Mouse (Mus musculus) brain, embryonic 14.5 days (tissue): ENCODE results near the gene Dqx1. TPM values are rescaled to one million over a fixed set of nuclear protein-coding genes. Genes with fewer than 3 reads are reported as not detected.

Experiments used
- DNase-seq: peaks from one replicate; pipeline ENCODE4 v3.0.0-alpha.2; 2011; ENCODE audit warnings: low read depth
- CTCF ChIP-seq: fragments of 200-500 bp; IDR thresholded peaks from 2 replicates; pipeline ENCODE4 v1.5.1; 2012; ENCODE audit warnings: inconsistent platforms, mild to moderate bottlenecking, moderate library complexity, borderline replicate concordance; ENCODE audit not compliant: insufficient read depth, insufficient read length; ENCODE audit errors: extremely low read depth
- POLR2A ChIP-seq: fragments of 200-500 bp; IDR thresholded peaks from 2 replicates; pipeline ENCODE4 v1.6.1; 2012; ENCODE audit warnings: mild to moderate bottlenecking, inconsistent platforms, borderline replicate concordance; ENCODE audit not compliant: poor library complexity, insufficient read depth, insufficient read length, severe bottlenecking; ENCODE audit errors: extremely low read depth
- polyA plus RNA-seq: library from polyadenylated mRNA; depleted of rRNA; stranded (reverse); fragments of >200 nt; gene quantifications from 2 replicates; pipeline ENCODE4 v1.2.3, GENCODE M21; 2012

The Dqx1 gene
- polyA plus RNA-seq, 1 experiment, result 1.0 TPM

GRCm38 (mm10) chr6:83069488-83070246, 12.0 kb downstream of the Dqx1 start:
- DNase-seq, result no peak
- TF ChIP-seq POLR2A (no peak), CTCF (no peak)

- no peak for DNase-seq
Observed at GRCm38 (mm10) chr6:83070247-83070310, 12.4 kb downstream of the Dqx1 start, which contains the start of gene Tlx2. Tlx2 (minus strand) TSS chr6:83070293.

GRCm38 (mm10) chr6:83070311-83071219, 12.9 kb downstream of the Dqx1 start:
- DNase-seq, result peak; percentile 62
- TF ChIP-seq POLR2A (no peak), CTCF (no peak)

More at GRCm38 (mm10) chr6:83070247-83070310, 12.4 kb downstream of the Dqx1 start, which contains the start of gene Tlx2:
- TF ChIP-seq CTCF (no peak), POLR2A (no peak)

GRCm38 (mm10) chr6:83071220-83071619, 13.6 kb downstream of the Dqx1 start:
- TF ChIP-seq CTCF, result no peak
- TF ChIP-seq POLR2A, result no peak
- DNase-seq, result no peak

- TF ChIP-seq CTCF (no peak), POLR2A (no peak)
- DNase-seq, result peak; percentile 32
Observed at GRCm38 (mm10) chr6:83074979-83075378, 17.3 kb downstream of the Dqx1 start.

- peak; percentile 53 for DNase-seq
- TF ChIP-seq POLR2A (no peak; the same call in 1 of the 2 replicates), CTCF (no peak)
Observed at GRCm38 (mm10) chr6:83077630-83078323, 20.1 kb downstream of the Dqx1 start, which contains the start of gene Pcgf1. Pcgf1 (plus strand) TSS chr6:83077869.

- 0 out of 2 replicates have a peak, but pooled peaks have one; percentile 20 for TF ChIP-seq POLR2A
- peak; percentile 49; the same call in 1 of the 2 replicates for TF ChIP-seq CTCF
- peak; percentile 99 for DNase-seq
Observed at GRCm38 (mm10) chr6:83078324-83078858, 20.7 kb downstream of the Dqx1 start.

GRCm38 (mm10) chr6:83080210-83080609, 22.6 kb downstream of the Dqx1 start:
- no peak for DNase-seq
- no peak for TF ChIP-seq CTCF
- no peak for TF ChIP-seq POLR2A

GRCm38 (mm10) chr6:83083497-83083896, 25.9 kb downstream of the Dqx1 start:
- TF ChIP-seq POLR2A, result no peak
- no peak for TF ChIP-seq CTCF

GRCm38 (mm10) chr6:83084477-83084876, 26.8 kb downstream of the Dqx1 start:
- TF ChIP-seq CTCF, result no peak

More at GRCm38 (mm10) chr6:83083497-83083896, 25.9 kb downstream of the Dqx1 start:
- no peak for DNase-seq

GRCm38 (mm10) chr6:83086121-83087035, 28.7 kb downstream of the Dqx1 start, which contains the start of gene Lbx2:
Lbx2 (plus strand) TSS chr6:83086367.
- DNase-seq, result no peak
- TF ChIP-seq CTCF (no peak), POLR2A (no peak)

More at GRCm38 (mm10) chr6:83084477-83084876, 26.8 kb downstream of the Dqx1 start:
- DNase-seq, result no peak
